Mouse (Mus musculus) embryonic fibroblast, embryonic 13.5 days (primary cell): ENCODE results near the gene D130040H23Rik.

Experiments
- CTCF ChIP-seq: IDR thresholded peaks from 2 replicates; pipeline ENCODE4 v1.5.1; 2011; ENCODE audit warnings: mild to moderate bottlenecking, control low read depth, low read length, moderate library complexity, borderline replicate concordance; ENCODE audit not compliant: insufficient read depth
- POLR2A ChIP-seq: IDR thresholded peaks from 2 replicates; pipeline ENCODE4 v1.6.1; 2011; ENCODE audit warnings: low read depth, mild to moderate bottlenecking, control low read depth, low read length, moderate library complexity

GRCm38 (mm10) chr8:69270386-69271202 is at the start of gene D130040H23Rik:
- TF ChIP-seq CTCF (no peak), POLR2A (peak; percentile 73)
